In the genomic region with DNA sequence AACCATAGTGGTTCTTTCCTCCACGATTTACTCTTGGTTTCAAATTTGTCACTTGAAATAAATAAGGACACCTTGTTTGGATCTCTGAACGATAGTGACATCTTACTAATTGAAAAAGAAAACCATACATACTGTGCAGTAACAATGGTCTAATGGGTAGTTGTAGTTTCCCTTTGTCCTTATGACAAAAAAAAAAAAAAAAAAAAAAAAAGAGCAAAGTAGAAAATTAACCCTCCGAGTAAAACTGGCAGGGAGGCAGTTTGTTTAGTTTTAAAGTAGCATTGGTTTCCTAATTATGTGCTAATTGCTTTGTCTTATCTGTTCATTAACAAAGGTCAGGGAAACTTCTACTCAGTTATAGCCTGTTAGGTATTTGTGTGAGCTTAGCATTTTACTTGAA, we compare ENCODE assay signal across 13 mouse cellular contexts. TPM values are rescaled to one million over a fixed set of nuclear protein-coding genes. Genes with fewer than 3 reads are reported as not detected.
DNase-seq lines count a peak whose midpoint lies in the region; ATAC-seq lines count a peak whose summit lies in the region.
"Had no signal": no experiment of that assay in that cellular context is flagged by ENCODE, and none has a peak within 500 bp of the region (broad histone marks: within the 10 kb centered on the region; RNA-seq: fewer than 3 reads in every experiment).

No protein-coding gene starts in this region.

- peak overlapping the region; percentile 56 for H3K4me2 ChIP-seq in heart, embryonic 16.5 days (ENCODE audit: low read depth, low read length)
- H3K4me2 ChIP-seq in kidney, embryonic 16.5 days (replicated peaks; ENCODE audit: low read depth, low read length): peak overlapping the region; percentile 36; the same call in 1 of the 2 replicates
- H3K4me2 ChIP-seq: midbrain, embryonic 11.5 days; neural tube, embryonic 15.5 days had no signal

- ATAC-seq in heart, embryonic 16.5 days (replicated peaks; ENCODE audit: extremely low read depth, insufficient read depth, low FRiP score): no peak
- ATAC-seq in kidney, embryonic 16.5 days (ENCODE audit: low FRiP score, low TSS enrichment): no peak
- no peak for ATAC-seq in megakaryocyte, adult 5-6 weeks (ENCODE audit: poor library complexity, severe bottlenecking)
- ATAC-seq: forebrain, embryonic 16.5 days had no signal

- intact Hi-C loops in left cerebral cortex, postnatal 36 days (cut with DNase I): loop anchor here (2.0 kb wide), 1 partner anchor 27 kb away; no protein-coding TSS in a partner anchor

- WGBS in heart, embryonic 16.5 days: 26% methylated on average over 3 of the region's 3 CpGs
- WGBS in kidney, embryonic 16.5 days: 45% methylated on average over 3 of the region's 3 CpGs

- no peak for DNase-seq in heart, adult 11 months
- DNase-seq in kidney, postnatal 14 days: no peak
- DNase-seq in left cerebral cortex, postnatal 36 days (ENCODE audit: low spot score in 2 of 2): no peak

- H3K9me3 ChIP-seq in heart, embryonic 16.5 days (replicated peaks; ENCODE audit: control insufficient read depth, low read length): no peaks in the 10 kb centered on the region
- H3K9me3 ChIP-seq in kidney, embryonic 16.5 days (ENCODE audit: low read length): no peaks in the 10 kb centered on the region
- no peaks in the 10 kb centered on the region for H3K9me3 ChIP-seq in megakaryocyte, embryonic 14.5 days
- H3K9me3 ChIP-seq: forebrain, embryonic 10.5 days; limb, embryonic 10.5 days; neural tube, embryonic 15.5 days had no signal

- H3K36me3 ChIP-seq in heart, embryonic 16.5 days (ENCODE audit: control insufficient read depth, insufficient read depth): no peaks in the 10 kb centered on the region
- H3K36me3 ChIP-seq in kidney, embryonic 16.5 days (ENCODE audit: insufficient read depth, low read length): no peaks in the 10 kb centered on the region
- H3K36me3 ChIP-seq in megakaryocyte, embryonic 14.5 days (replicated peaks; ENCODE audit: low read length): no peaks in the 10 kb centered on the region
- H3K36me3 ChIP-seq: forebrain, embryonic 10.5 days; limb, embryonic 10.5 days; neural tube, embryonic 15.5 days had no signal

- peak overlapping the region; percentile 34 for H3K4me3 ChIP-seq in heart, embryonic 16.5 days (ENCODE audit: low read length)
- no peak overlapping the region for H3K4me3 ChIP-seq in kidney, embryonic 16.5 days (ENCODE audit: low read length)
- peak overlapping the region; percentile 59 for H3K4me3 ChIP-seq in megakaryocyte, embryonic 14.5 days (replicated peaks)
- H3K4me3 ChIP-seq: forebrain, embryonic 10.5 days; limb, embryonic 10.5 days; neural tube, embryonic 15.5 days had no signal

- H3K4me1 ChIP-seq in heart, embryonic 16.5 days (ENCODE audit: control insufficient read depth, insufficient read depth, low read length): no peaks in the 10 kb centered on the region
- H3K4me1 ChIP-seq in kidney, embryonic 16.5 days (ENCODE audit: insufficient read depth, low read length): no peaks in the 10 kb centered on the region
- peaks cover 3% of the 10 kb centered on the region; the same call in 1 of the 2 replicates for H3K4me1 ChIP-seq in megakaryocyte, embryonic 14.5 days
- H3K4me1 ChIP-seq: forebrain, embryonic 10.5 days; limb, embryonic 10.5 days; neural tube, embryonic 15.5 days had no signal

- peak overlapping the region; percentile 59; the same call in 1 of the 2 replicates for H3K9ac ChIP-seq in heart, embryonic 16.5 days (ENCODE audit: low read length)
- H3K9ac ChIP-seq in kidney, embryonic 16.5 days (replicated peaks; ENCODE audit: low read length): no peak overlapping the region
- H3K9ac ChIP-seq: neural tube, embryonic 15.5 days had no signal

- no peak overlapping the region for H3K27ac ChIP-seq in heart, embryonic 16.5 days (ENCODE audit: low read length)
- no peak overlapping the region for H3K27ac ChIP-seq in kidney, embryonic 16.5 days (ENCODE audit: low read length)
- H3K27ac ChIP-seq: forebrain, embryonic 10.5 days; limb, embryonic 10.5 days; macrophage; neural tube, embryonic 15.5 days had no signal

- H3K27me3 ChIP-seq in heart, embryonic 16.5 days (ENCODE audit: control insufficient read depth, insufficient read depth, low read length): no peaks in the 10 kb centered on the region
- no peaks in the 10 kb centered on the region; the same call in 1 of the 2 replicates for H3K27me3 ChIP-seq in kidney, embryonic 16.5 days (ENCODE audit: insufficient read depth, low read length)
- peaks cover 5% of the 10 kb centered on the region for H3K27me3 ChIP-seq in megakaryocyte, embryonic 14.5 days (replicated peaks)
- H3K27me3 ChIP-seq: neural tube, embryonic 15.5 days had no signal

RNA-seq across cellular contexts. Expression of a gene that starts 35.9 kb away (rescaled TPM):
- 119 and 130 TPM in 2 replicates for polyA plus RNA-seq in heart, embryonic 16.5 days (2015; fragmentation: Nextera tagmentation; extraction: Ambion mirVana)
- 304 and 318 TPM in 2 replicates for polyA plus RNA-seq in kidney, embryonic 16.5 days (2015; fragmentation: Nextera tagmentation; extraction: Ambion mirVana)
- 104 and 182 TPM in 2 replicates for polyA plus RNA-seq in megakaryocyte, embryonic 14.5 days (2012; ENCODE audit: insufficient read depth, low replicate concordance)
- total RNA-seq in megakaryocyte, adult 5-6 weeks (2015): 40.1 and 45.5 TPM in 2 replicates
- total RNA-seq in megakaryocyte, adult 5-6 weeks (2017): 29.4 and 47.8 TPM in 2 replicates
- 100 to 1,000 TPM; 279 to 291 TPM for total RNA-seq in left cerebral cortex, postnatal 36 days (2021)
